Mouse (Mus musculus) midbrain, embryonic 15.5 days (tissue): ENCODE data around the gene 1700025C18Rik. TPM values are rescaled to one million over a fixed set of nuclear protein-coding genes. Genes with fewer than 3 reads are reported as not detected.

Source experiments
- ATAC-seq: fragments of 200-750 bp; cut with Nextera tagmentation; replicated peaks from 2 replicates; pipeline ENCODE4 v1.8.0; 2017; ENCODE audit warnings: moderate TSS enrichment
- H3K27ac ChIP-seq: fragments of 300-500 bp; sonication (generic); 2 replicates; pipeline ENCODE4 v1.5.1; 2015; ENCODE audit warnings: mild to moderate bottlenecking, inconsistent platforms
- H3K27me3 ChIP-seq: fragments of 300-500 bp; sonication (generic); replicated peaks from 2 replicates; pipeline ENCODE4 v1.6.1; 2015; ENCODE audit warnings: inconsistent platforms
- H3K36me3 ChIP-seq: fragments of 300-500 bp; sonication (generic); replicated peaks from 2 replicates; pipeline ENCODE4 v1.6.1; 2015; ENCODE audit warnings: inconsistent platforms
- H3K4me1 ChIP-seq: fragments of 300-500 bp; sonication (generic); 2 replicates; pipeline ENCODE4 v1.6.1; 2015; ENCODE audit warnings: inconsistent platforms
- H3K4me2 ChIP-seq: fragments of 300-500 bp; sonication (generic); 2 replicates; pipeline ENCODE4 v1.6.1; 2015; ENCODE audit warnings: inconsistent platforms, mild to moderate bottlenecking, moderate library complexity
- H3K4me3 ChIP-seq: fragments of 300-500 bp; sonication (generic); 2 replicates; pipeline ENCODE4 v1.5.1; 2015; ENCODE audit warnings: mild to moderate bottlenecking, inconsistent platforms
- H3K9ac ChIP-seq: fragments of 300-500 bp; sonication (generic); 2 replicates; pipeline ENCODE4 v1.6.1; 2015; ENCODE audit warnings: mild to moderate bottlenecking, inconsistent platforms
- H3K9me3 ChIP-seq: fragments of 300-500 bp; sonication (generic); 2 replicates; pipeline ENCODE4 v1.6.1; 2016; ENCODE audit warnings: inconsistent platforms
- WGBS: fragments of 180-500 bp; shearing (Covaris S2); methylation state at CpG from one replicate; pipeline ENCODE4 v1.1.7; 2015; ENCODE audit warnings: mixed read lengths; 5-methylcytosine and 5-hydroxymethylcytosine counted together
- polyA plus RNA-seq: library from polyadenylated mRNA; unstranded; fragments of >200 nt; fragmentation: Nextera tagmentation; extraction: Ambion mirVana; gene quantifications from 2 replicates; pipeline ENCODE4 v1.2.1, GENCODE M21; 2015

1700025C18Rik gene
- polyA plus RNA-seq, 1 experiment from 2014 or later, result not detected

DNA sequence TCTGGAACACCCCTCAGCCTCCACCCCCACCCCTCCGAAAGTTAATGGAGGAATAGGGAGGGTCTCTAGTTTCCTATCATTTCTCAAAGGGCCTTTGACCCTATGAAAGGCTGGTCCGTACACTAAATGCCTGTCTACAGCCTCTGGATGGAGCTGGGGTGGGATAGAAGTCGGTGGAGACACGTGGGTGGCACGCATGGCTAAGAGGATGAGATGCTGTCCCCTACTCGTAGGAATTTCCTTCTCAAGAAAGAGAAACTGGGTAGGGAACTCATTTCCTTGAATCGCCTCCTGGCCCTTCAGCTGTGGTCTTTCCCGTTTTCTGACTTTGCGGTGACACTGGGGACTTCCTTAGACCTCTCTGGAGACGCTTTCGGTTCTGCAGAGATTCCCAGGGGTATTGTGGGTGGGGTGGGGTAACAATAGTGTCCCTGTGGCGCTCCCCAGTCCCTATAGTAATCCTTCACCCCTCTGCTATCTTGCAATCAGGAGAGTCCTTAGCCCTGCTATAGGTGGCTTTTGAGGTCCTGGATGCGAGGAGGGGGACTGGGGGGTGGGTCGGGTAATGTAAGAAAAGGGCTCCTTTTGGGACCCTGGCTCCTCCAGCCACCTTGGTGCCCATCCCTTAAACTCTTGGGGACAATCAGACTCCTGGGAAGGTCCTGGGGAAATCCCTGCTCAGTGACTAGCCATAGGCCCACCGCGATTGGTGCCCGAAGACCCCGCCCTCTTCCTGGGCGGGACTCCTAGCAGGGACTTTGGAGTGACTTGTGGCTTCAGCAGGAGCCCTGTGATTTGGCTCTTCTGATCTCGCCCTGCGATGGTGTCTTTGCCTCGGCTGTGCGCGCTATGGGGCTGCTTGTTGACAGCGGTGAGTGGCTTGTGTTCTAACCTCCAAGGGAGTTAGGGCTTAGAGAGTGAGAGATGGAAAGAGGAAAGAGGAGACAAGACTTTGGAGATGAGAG, 35.4 kb downstream of the 1700025C18Rik start, which contains the start of gene Cd40:
Gene Cd40, plus strand, starts transcription at position 740 of the 965 bp plus-strand sequence.
- Histone ChIP-seq H3K36me3 (no peaks in the 10 kb centered on the region), H3K9me3 (no peaks in the 10 kb centered on the region), H3K4me3 (peak within 1 kb of the TSS; percentile 15), H3K27ac (no peak within 1 kb of the TSS), H3K4me2 (peak within 1 kb of the TSS; percentile 18), H3K27me3 (no peaks in the 10 kb centered on the region), H3K9ac (no peak within 1 kb of the TSS), H3K4me1 (peaks cover 20% of the 10 kb centered on the region)
- no peak for ATAC-seq
- WGBS, result 11% methylated on average over 25 of the region's 25 CpGs

DNA sequence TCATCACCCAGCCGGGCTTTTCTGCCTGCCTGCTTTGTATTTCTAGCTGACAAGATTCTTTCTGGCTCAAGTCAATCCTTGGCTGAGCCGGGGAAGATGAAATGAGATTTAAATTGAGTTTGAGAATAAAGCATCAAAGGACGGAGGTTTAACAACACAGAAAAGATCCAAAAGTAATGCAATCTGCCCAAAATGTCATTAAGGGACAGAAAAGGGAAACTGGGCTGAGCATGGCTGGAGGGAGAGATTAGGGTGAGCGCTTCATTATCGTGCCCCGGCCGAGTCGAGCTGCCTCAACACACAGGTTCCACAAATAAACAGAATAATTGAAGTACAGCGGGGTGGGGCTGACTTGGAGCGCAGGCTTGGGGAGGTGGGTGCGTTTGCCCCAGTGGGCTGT, 39.0 kb downstream of the 1700025C18Rik start:
- H3K27ac ChIP-seq, result peak overlapping the region; percentile 76
- no peaks in the 10 kb centered on the region for H3K36me3 ChIP-seq
- no peak overlapping the region for H3K4me3 ChIP-seq
- no peaks in the 10 kb centered on the region for H3K27me3 ChIP-seq
- H3K9me3 ChIP-seq, result no peaks in the 10 kb centered on the region
- no peak overlapping the region for H3K4me2 ChIP-seq
- H3K9ac ChIP-seq, result no peak overlapping the region
- peak; percentile 35 for ATAC-seq
- 13% methylated on average over 11 of the region's 11 CpGs for WGBS
- H3K4me1 ChIP-seq, result peaks cover 20% of the 10 kb centered on the region

DNA sequence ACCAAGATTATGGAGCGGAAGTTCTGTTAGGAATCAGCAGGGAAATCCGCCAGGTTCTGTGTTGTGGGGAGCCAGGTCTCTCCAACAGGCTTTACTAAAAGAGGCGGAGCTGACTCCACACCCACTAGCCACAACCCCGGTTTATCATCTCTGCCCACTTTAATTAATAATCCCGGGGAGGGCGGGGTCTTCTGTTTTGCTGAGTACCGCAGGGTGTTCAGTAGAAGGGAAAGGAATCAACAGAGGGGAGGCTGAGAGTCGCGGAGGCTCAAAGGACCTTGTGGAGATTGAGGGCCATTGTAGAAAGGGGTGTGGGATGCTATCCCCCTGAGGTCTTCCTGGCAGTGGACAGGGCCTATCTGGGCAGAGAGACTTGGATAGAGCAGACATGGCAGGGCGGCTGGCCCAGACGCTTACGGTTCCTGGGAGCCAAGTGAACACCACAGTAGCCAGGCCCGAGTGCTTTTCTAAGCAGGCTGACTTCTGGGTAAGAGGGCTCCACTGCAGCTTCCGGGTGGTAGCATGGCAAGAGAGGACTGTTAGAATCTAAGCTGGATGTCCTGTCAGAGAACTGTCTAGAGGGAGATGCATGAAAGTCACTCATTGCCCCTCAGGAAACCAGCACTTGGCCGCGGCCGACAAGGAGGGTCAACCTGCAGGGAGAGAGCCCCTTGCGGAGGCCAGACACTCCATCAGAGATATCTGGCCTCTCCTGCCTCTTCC, 39.6 kb downstream of the 1700025C18Rik start:
- ATAC-seq, result peak; percentile 22; the same call in 1 of the 2 replicates
- Histone ChIP-seq H3K9ac (0 out of 2 replicates have a peak overlapping the region, but pooled peaks have one; percentile 14), H3K4me3 (no peak overlapping the region), H3K4me2 (no peak overlapping the region), H3K4me1 (peaks cover 20% of the 10 kb centered on the region), H3K27ac (peak overlapping the region; percentile 76), H3K27me3 (no peaks in the 10 kb centered on the region), H3K36me3 (no peaks in the 10 kb centered on the region), H3K9me3 (no peaks in the 10 kb centered on the region)
- WGBS, result 60% methylated on average over 18 of the region's 18 CpGs

DNA sequence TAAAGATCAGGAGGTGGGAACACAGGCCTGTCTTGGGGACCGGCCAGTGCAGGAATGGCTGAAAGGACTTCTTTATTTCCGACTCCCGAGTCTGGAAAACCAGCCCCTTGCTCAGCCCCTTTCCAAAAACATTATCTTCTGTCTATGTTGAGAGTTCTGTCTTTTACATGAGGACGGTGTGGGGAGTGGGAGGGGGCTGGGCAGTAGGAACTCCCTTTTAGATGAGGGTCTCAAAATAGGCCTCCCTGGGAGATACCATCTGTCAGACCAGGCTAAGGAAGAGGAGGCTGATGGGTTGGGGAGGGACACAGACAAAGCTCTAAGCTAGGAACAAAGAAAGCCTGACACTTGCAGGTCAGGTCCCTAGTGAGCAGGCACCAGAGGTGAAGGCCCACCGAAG, 41.5 kb downstream of the 1700025C18Rik start:
- Histone ChIP-seq H3K27me3 (no peaks in the 10 kb centered on the region), H3K36me3 (no peaks in the 10 kb centered on the region), H3K9ac (no peak overlapping the region), H3K4me3 (no peak overlapping the region), H3K4me2 (no peak overlapping the region), H3K9me3 (no peaks in the 10 kb centered on the region), H3K4me1 (peaks cover 15% of the 10 kb centered on the region), H3K27ac (no peak overlapping the region)
- ATAC-seq, result no peak
- 53% methylated on average over 5 of the region's 5 CpGs for WGBS

DNA sequence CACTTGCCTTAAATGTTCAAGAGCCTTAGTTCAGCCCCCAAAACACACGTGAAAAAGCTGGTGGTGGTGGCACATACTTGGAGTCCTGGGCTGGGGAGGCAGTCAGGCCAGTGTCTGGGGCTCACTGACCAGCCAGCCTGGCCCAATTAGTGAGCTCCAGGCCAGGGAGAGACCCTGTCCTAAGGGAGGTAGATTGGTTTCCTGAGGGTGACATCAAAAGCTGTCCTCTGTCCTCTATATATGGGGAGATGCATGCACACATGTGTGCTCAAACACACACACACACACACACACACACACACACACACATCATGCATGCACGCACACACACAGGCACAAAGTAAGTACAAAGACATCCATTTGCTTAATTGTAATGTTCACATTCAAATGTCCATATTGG, 46.8 kb downstream of the 1700025C18Rik start:
- peak overlapping the region; percentile 67 for H3K27ac ChIP-seq
- ATAC-seq, result peak; percentile 34; the same call in 1 of the 2 replicates
- peak overlapping the region; percentile 40 for H3K4me2 ChIP-seq
- H3K4me1 ChIP-seq, result peaks cover 9% of the 10 kb centered on the region
- H3K4me3 ChIP-seq, result no peak overlapping the region
- no peaks in the 10 kb centered on the region for H3K27me3 ChIP-seq
- H3K9me3 ChIP-seq, result no peaks in the 10 kb centered on the region
- H3K36me3 ChIP-seq, result no peaks in the 10 kb centered on the region
- WGBS, result 43% methylated on average over 2 of the region's 2 CpGs
- no peak overlapping the region; the same call in 1 of the 2 replicates for H3K9ac ChIP-seq

DNA sequence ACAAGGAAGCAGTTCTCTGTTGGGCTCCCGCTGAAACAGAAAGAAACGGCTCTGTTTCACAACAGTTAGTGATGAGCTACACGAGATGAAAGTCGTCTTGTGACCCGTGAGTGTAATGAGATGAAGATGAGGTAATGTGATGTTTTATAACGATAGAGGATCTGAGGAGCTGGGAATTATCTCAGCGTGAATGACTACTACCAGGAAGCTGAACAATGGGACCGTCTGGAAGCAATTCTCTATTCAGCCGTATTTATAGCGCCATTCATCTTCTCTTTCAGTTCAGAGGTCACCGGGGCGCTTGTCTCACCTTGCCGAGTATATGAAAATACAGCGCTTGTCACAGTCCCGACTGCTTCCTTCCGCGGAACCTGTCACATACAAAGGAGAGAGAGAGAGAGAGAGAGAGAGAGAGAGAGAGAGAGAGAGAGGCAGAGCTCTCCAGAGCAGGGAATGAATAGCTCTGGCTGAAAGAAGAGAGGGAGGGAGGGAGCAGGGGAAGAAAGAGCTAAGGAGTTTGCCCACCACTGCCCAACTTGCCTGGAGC, 47.4 kb downstream of the 1700025C18Rik start:
- peaks cover 9% of the 10 kb centered on the region for H3K4me1 ChIP-seq
- H3K4me2 ChIP-seq, result peak overlapping the region; percentile 40
- no peak overlapping the region for H3K4me3 ChIP-seq
- H3K9ac ChIP-seq, result no peak overlapping the region; the same call in 1 of the 2 replicates
- 2% methylated on average over 17 of the region's 17 CpGs for WGBS
- no peaks in the 10 kb centered on the region for H3K27me3 ChIP-seq
- ATAC-seq, result peak; percentile 65
- peak overlapping the region; percentile 67 for H3K27ac ChIP-seq
- H3K36me3 ChIP-seq, result no peaks in the 10 kb centered on the region
- H3K9me3 ChIP-seq, result no peaks in the 10 kb centered on the region

DNA sequence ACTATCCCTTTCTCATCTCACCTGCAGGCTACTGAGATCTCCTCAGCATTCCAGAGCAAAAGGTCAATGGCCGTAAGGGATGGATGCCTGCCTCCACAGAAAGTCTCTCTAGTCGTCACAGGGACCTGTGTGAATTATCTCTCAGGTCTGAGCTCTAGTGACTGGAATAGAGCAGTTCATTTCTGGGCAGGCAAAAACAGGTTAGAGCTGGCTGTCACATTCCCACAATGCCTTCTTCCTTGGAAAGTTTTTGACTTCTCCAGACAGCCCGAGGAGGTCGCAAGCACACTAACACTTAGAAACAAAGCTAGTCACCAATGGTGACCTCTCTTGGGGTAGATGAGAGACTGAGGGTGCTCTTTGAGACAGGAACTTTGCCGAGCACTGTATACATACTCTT, 48.4 kb downstream of the 1700025C18Rik start:
- 75% methylated on average over 5 of the region's 5 CpGs for WGBS
- no peak overlapping the region for H3K4me2 ChIP-seq
- no peak overlapping the region for H3K9ac ChIP-seq
- H3K9me3 ChIP-seq, result no peaks in the 10 kb centered on the region
- no peaks in the 10 kb centered on the region for H3K36me3 ChIP-seq
- ATAC-seq, result no peak
- no peak overlapping the region for H3K4me3 ChIP-seq
- H3K4me1 ChIP-seq, result peaks cover 9% of the 10 kb centered on the region
- H3K27ac ChIP-seq, result peak overlapping the region; percentile 21; the same call in 1 of the 2 replicates
- H3K27me3 ChIP-seq, result no peaks in the 10 kb centered on the region

DNA sequence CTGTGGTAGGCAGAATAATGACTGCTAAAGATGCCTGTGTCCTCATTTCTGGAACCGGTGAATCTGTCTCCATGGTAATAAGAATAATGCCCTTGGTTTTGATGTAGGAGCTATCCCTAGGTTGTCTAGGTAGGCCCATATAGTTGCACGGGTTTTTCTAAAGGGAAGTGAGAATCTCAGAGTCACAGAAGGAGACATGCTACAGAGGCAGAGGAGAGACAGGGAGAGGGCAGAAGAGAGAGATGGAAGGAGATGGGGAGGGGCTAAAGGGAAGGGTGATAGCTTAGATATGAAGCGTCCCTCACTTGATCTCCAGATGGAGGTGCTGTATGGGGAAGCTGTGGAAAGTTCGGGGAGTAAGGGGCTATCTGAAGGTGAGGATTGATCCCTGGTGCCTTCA, 53.1 kb downstream of the 1700025C18Rik start:
- H3K9ac ChIP-seq, result no peak overlapping the region
- H3K4me2 ChIP-seq, result no peak overlapping the region
- H3K4me1 ChIP-seq, result peaks cover 18% of the 10 kb centered on the region
- H3K27me3 ChIP-seq, result no peaks in the 10 kb centered on the region
- H3K36me3 ChIP-seq, result no peaks in the 10 kb centered on the region
- ATAC-seq, result no peak
- WGBS, result 63% methylated on average over 4 of the region's 4 CpGs
- no peak overlapping the region for H3K4me3 ChIP-seq
- H3K9me3 ChIP-seq, result no peaks in the 10 kb centered on the region
- no peak overlapping the region for H3K27ac ChIP-seq

DNA sequence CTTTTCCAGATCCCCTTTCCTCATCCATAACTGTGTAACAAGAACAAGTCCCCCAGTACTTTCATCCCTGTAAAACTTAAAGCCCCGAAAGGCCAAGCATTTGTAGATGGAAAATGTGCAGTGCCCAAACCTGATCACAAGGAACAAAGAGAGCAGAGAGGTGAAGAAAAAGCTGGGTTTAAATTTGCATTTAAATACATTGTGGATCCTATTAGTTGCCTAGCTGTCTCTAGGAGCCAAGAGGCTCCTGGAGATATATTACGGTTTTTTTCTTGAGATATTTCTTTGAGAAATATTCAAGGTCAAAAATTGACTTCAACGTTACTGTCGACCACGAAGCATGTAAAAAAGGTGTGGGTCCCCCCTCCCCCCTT, 55.5 kb downstream of the 1700025C18Rik start:
- H3K9me3 ChIP-seq, result no peaks in the 10 kb centered on the region
- no peaks in the 10 kb centered on the region for H3K27me3 ChIP-seq
- H3K9ac ChIP-seq, result no peak overlapping the region
- WGBS, result 7% methylated on average over 5 of the region's 5 CpGs
- H3K4me1 ChIP-seq, result peaks cover 37% of the 10 kb centered on the region
- peak overlapping the region; percentile 40 for H3K4me2 ChIP-seq
- H3K27ac ChIP-seq, result peak overlapping the region; percentile 95
- peak; percentile 57; the same call in 1 of the 2 replicates for ATAC-seq
- no peaks in the 10 kb centered on the region for H3K36me3 ChIP-seq
- peak overlapping the region; percentile 58 for H3K4me3 ChIP-seq

DNA sequence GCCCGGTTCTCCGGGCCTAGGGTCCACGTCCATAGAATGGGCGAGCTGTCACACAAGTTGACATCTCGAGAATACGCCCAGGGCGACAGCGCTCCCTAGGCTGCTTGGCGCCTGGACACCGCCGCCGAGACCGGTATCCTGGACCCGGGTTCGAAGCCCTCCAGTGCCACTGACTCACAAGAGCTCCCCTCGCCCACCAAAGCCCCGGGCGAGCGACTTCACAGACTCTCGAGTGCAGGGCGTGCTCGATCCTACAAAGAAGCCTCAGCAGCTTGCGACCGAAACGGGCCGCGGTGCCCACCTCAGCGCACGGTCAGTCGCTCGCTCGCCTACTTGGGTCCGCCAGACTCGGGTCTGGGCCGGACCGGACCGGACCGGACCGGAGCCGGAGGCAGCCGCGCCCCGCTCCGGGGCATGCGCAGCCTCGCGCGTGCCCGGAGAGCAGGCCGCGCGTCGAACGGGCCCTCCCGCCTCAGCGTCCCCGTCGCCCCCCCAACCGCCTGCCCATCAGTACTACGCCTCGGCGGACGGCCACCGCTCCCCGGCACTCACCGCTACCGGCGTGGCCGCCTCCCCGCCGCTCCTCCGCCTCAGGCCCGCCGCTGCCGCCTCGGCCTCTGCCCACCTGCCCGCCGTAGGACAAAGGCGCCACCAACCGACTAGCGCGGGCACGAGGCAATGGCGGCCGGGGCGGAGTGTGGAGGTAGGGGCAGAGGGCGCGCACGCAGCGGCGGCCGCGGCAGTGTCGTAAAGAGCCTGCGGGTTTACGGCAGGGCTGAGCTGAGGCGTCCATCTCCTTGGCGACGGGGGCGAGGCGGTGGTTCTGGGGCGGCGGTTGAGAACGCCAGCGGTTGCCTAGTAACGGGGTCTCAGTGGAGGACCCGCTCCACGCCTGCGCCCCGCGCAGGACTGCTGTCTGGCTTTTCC, 56.2 kb downstream of the 1700025C18Rik start, which contains the start of gene Ncoa5:
Gene Ncoa5, minus strand, starts transcription at position 737 of the 927 bp plus-strand sequence.
- H3K27ac ChIP-seq, result peak within 1 kb of the TSS; percentile 95
- peak within 1 kb of the TSS; percentile 91 for H3K9ac ChIP-seq
- peaks cover 37% of the 10 kb centered on the region for H3K4me1 ChIP-seq
- H3K36me3 ChIP-seq, result no peaks in the 10 kb centered on the region
- H3K27me3 ChIP-seq, result no peaks in the 10 kb centered on the region
- no peaks in the 10 kb centered on the region for H3K9me3 ChIP-seq
- peak; percentile 97 for ATAC-seq
- H3K4me3 ChIP-seq, result peak within 1 kb of the TSS; percentile 58
- peak within 1 kb of the TSS; percentile 80 for H3K4me2 ChIP-seq
- under 1% methylated on average over 102 of the region's 111 CpGs for WGBS

DNA sequence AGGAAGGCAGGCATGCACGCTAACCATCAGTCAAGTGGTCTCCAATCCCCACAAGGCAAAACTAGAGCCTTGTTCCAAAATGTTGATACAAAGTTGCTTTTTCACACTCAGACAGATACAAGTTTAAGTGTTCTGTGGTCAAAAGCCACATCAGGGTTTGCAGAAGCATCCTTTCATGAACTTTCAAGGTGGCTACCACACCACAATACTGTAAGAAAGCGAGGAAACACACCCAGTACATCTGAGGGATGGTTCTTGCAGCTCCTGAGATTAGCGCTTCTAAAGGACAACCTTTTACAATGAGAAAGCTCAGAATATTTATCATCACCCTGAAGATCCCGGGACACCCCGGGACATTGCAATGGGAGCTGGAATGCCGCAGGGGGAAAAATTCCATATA, 57.2 kb downstream of the 1700025C18Rik start:
- H3K4me2 ChIP-seq, result peak overlapping the region; percentile 80
- H3K4me1 ChIP-seq, result peaks cover 37% of the 10 kb centered on the region
- WGBS, result 34% methylated on average over 6 of the region's 6 CpGs
- no peaks in the 10 kb centered on the region for H3K36me3 ChIP-seq
- peak overlapping the region; percentile 91 for H3K9ac ChIP-seq
- H3K4me3 ChIP-seq, result peak overlapping the region; percentile 58
- H3K27me3 ChIP-seq, result no peaks in the 10 kb centered on the region
- peak overlapping the region; percentile 95; the same call in 1 of the 2 replicates for H3K27ac ChIP-seq
- no peaks in the 10 kb centered on the region for H3K9me3 ChIP-seq
- no peak for ATAC-seq
